Mouse (Mus musculus): Measurements from ENCODE around the gene Lix1l. TPM values are rescaled to one million over a fixed set of nuclear protein-coding genes. Genes with fewer than 3 reads are reported as not detected.

Gene Lix1l
- polyA plus RNA-seq, 1 experiment from 2014 or later, result 7.4 TPM

DNA sequence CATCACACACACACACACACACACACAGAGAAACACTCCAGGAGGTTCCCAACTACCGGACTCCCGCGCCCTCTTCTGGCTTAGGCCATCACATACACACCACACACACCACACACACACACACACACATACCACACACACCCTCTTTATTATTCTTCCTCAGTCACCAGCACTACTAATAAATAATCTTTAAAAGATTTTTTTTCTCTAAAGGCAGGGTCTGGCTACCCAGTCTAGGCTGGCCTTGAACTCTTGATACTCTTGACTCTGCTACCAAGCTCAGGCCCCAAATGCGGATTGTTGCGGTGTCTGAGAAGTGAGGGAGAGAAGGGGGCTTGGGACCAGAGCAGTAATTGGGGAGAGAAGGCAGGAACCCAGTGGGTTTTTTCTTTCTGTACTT lies 6.1 kb upstream of the Lix1l start:
- ATAC-seq, result no peak

DNA sequence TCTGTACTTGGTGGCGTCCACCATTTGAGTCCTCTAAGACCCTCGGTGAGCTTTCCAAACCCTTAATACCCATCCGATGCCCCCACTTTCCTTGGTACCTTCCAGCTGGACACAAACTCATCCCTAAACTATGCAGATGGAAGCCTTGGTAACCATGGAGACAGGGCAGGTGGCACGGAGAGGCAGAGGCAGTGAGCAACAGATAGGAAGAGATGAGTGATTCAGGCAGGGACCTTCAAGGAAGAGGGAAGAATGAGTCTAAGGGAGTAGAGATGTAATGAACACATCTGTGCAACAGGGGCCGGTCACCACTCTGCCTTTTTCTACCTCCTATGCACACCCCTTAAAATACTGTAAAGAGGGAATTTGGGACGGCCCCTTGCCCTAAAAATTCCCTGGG lies 5.3 kb upstream of the Lix1l start:
- H3K27me3 ChIP-seq (replicated peaks; ENCODE audit: control insufficient read depth, insufficient read depth, low read length), result no peaks in the 10 kb centered on the region
- H3K9ac ChIP-seq (ENCODE audit: low read length), result 0 out of 2 replicates have a peak overlapping the region, but pooled peaks have one; percentile 13
- H3K27ac ChIP-seq (ENCODE audit: low read depth, low read length), result 0 out of 2 replicates have a peak overlapping the region, but pooled peaks have one; percentile 39
- peak; percentile 41 for DNase-seq (ENCODE audit: low spot score)
- no peak for ATAC-seq
- peak overlapping the region; percentile 99 for H3K4me2 ChIP-seq (ENCODE audit: low read length)
- no peaks in the 10 kb centered on the region for H3K36me3 ChIP-seq (ENCODE audit: control insufficient read depth, insufficient read depth, low read length)
- H3K9me3 ChIP-seq (replicated peaks; ENCODE audit: control insufficient read depth, low read length), result no peaks in the 10 kb centered on the region
- WGBS, result 24% methylated on average over 6 of the region's 6 CpGs
- peaks cover 38% of the 10 kb centered on the region for H3K4me1 ChIP-seq (ENCODE audit: control insufficient read depth, insufficient read depth, low read length)
- H3K4me3 ChIP-seq (ENCODE audit: low read depth, low read length), result peak overlapping the region; percentile 48; the same call in 1 of the 2 replicates

More for the DNA sequence above, 6.1 kb upstream of the Lix1l start:
- Histone ChIP-seq H3K4me1 (ENCODE audit: control insufficient read depth, insufficient read depth, low read length) (peaks cover 34% of the 10 kb centered on the region), H3K27me3 (replicated peaks; ENCODE audit: control insufficient read depth, insufficient read depth, low read length) (no peaks in the 10 kb centered on the region), H3K4me3 (ENCODE audit: low read depth, low read length) (no peak overlapping the region), H3K4me2 (ENCODE audit: low read length) (0 out of 2 replicates have a peak overlapping the region, but pooled peaks have one; percentile 5), H3K9ac (ENCODE audit: low read length) (no peak overlapping the region), H3K27ac (ENCODE audit: low read depth, low read length) (no peak overlapping the region), H3K9me3 (replicated peaks; ENCODE audit: control insufficient read depth, low read length) (no peaks in the 10 kb centered on the region), H3K36me3 (ENCODE audit: control insufficient read depth, insufficient read depth, low read length) (no peaks in the 10 kb centered on the region)
- 85% methylated on average over 5 of the region's 5 CpGs for WGBS
- DNase-seq (ENCODE audit: low spot score), result no peak

DNA sequence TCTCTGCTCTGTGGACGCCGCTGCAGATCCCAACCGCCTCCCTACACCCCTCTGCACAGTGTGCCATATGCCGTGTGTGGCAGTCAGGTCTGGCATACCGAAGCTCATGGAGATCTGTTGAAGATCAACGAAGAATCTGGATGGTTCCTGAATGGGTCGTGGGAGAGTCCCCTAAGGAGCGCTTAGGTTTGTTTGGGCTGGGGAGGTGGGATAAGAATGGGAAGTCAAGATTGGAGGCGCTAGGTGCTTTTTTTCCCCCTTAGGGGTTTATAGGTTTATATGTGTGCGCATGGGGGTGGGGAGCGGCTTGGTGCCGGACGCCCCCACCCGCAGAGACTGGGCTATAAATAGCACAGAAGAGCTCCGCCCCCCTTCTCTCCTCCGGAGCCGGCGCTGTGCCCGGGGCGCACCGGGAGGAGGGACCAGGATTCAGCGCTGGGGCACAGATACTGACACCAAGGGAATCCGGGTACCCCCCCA lies 4.7 kb upstream of the Lix1l start, which contains the start of gene Ankrd34a:
TSS of gene Ankrd34a (plus strand) at position 409 of the 480 bp plus-strand sequence.
- ATAC-seq (no peak), DNase-seq (ENCODE audit: low spot score) (peak; percentile 65)
- Histone ChIP-seq H3K27me3 (replicated peaks; ENCODE audit: control insufficient read depth, insufficient read depth, low read length) (no peaks in the 10 kb centered on the region), H3K4me1 (ENCODE audit: control insufficient read depth, insufficient read depth, low read length) (peaks cover 38% of the 10 kb centered on the region), H3K36me3 (ENCODE audit: control insufficient read depth, insufficient read depth, low read length) (no peaks in the 10 kb centered on the region), H3K27ac (ENCODE audit: low read depth, low read length) (peak within 1 kb of the TSS; percentile 39), H3K4me2 (ENCODE audit: low read length) (peak within 1 kb of the TSS; percentile 99), H3K9ac (ENCODE audit: low read length) (peak within 1 kb of the TSS; percentile 79), H3K4me3 (ENCODE audit: low read depth, low read length) (peak within 1 kb of the TSS; percentile 48), H3K9me3 (replicated peaks; ENCODE audit: control insufficient read depth, low read length) (no peaks in the 10 kb centered on the region)
- WGBS, result under 1% methylated on average over 22 of the region's 23 CpGs

DNA sequence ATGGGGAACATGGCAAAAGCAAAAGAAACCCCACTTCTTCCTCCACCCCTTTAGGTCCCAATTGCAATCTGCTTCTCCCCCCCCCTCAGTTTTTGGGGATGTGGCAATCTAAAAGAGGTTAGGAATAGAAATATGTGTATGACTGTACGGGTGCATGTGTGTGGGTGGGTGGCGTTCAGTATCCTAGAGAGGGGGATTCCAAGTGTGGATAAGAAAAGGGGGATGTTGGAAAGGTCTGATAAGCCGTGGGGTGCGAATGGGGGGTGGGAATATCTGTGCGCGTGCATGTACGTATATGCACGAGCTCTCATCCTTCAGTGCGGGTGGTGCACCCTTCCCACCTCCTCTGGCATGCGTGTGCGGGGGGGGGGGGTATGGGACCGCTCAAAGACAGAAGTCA lies 4.1 kb upstream of the Lix1l start:
- WGBS, result 5% methylated on average over 11 of the region's 12 CpGs
- ATAC-seq (no peak), DNase-seq (ENCODE audit: low spot score) (peak; percentile 50)
- Histone ChIP-seq H3K36me3 (ENCODE audit: control insufficient read depth, insufficient read depth, low read length) (no peaks in the 10 kb centered on the region), H3K9me3 (replicated peaks; ENCODE audit: control insufficient read depth, low read length) (no peaks in the 10 kb centered on the region), H3K27ac (ENCODE audit: low read depth, low read length) (peak overlapping the region; percentile 22; the same call in 1 of the 2 replicates), H3K4me2 (ENCODE audit: low read length) (peak overlapping the region; percentile 99), H3K4me1 (ENCODE audit: control insufficient read depth, insufficient read depth, low read length) (peaks cover 40% of the 10 kb centered on the region), H3K27me3 (replicated peaks; ENCODE audit: control insufficient read depth, insufficient read depth, low read length) (no peaks in the 10 kb centered on the region), H3K4me3 (ENCODE audit: low read depth, low read length) (peak overlapping the region; percentile 48), H3K9ac (ENCODE audit: low read length) (peak overlapping the region; percentile 79)

DNA sequence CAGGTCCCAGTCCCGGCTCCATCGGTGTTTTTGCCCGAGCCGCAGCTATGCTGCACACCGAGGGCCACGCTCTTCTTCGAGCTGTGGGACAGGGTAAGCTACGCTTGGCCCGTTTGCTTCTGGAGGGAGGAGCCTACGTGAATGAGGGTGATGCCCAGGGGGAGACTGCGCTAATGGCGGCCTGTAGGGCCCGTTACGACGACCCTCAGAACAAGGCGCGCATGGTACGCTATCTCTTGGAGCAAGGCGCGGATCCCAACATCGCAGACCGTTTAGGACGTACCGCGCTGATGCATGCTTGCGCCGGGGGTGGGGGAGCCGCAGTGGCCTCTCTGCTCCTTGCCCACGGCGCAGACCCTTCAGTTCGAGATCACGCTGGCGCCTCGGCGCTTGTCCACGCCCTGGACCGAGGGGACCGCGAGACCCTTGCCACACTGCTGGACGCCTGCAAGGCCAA lies 3.5 kb upstream of the Lix1l start:
- peak; percentile 59 for DNase-seq (ENCODE audit: low spot score)
- under 1% methylated on average over 40 of the region's 40 CpGs for WGBS

DNA sequence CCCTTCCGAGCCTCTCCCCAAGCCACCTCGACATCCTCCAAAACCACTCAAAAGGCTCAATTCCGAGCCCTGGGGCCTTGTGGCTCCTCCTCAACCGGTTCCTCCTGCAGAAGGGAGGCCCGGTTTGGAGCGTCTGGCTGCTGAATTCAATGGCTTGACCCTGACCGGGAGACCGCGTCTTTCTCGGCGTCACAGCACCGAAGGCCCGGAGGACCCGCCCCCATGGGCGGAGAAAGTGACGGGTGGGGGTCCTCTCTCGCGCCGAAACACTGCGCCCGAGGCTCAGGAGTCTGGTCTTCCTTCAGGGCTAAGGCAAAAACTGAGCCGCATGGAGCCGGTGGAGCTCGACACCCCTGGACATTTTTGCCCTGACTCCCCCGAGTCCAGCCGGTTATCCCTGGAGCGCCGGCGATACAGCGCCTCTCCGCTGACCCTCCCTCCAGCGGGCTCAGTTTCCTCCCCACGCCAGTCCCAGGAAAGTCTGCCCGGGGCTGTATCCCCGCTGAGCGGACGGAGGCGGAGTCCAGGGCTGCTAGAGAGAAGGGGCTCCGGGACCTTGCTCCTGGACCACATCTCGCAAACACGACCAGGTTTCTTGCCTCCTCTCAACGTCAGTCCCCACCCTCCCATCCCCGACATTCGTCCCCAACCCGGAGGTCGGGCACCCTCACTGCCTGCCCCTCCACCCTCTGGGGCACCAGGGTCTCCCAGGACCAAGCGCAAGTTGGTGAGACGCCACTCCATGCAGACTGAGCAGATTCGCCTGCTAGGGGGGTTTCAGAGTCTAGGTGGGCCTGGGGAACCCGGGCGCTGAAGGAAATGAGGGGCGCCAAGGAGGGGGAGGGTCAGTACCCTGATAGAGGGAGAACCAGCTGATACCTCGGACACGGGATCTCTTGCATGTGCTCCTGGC lies 2.5 kb upstream of the Lix1l start:
- 2% methylated on average over 54 of the region's 54 CpGs for WGBS
- Histone ChIP-seq H3K4me3 (ENCODE audit: low read depth, low read length) (peak overlapping the region; percentile 48), H3K36me3 (ENCODE audit: control insufficient read depth, insufficient read depth, low read length) (no peaks in the 10 kb centered on the region), H3K27ac (ENCODE audit: low read depth, low read length) (peak overlapping the region; percentile 22; the same call in 1 of the 2 replicates), H3K4me2 (ENCODE audit: low read length) (peak overlapping the region; percentile 99), H3K4me1 (ENCODE audit: control insufficient read depth, insufficient read depth, low read length) (peaks cover 48% of the 10 kb centered on the region), H3K9ac (ENCODE audit: low read length) (peak overlapping the region; percentile 79), H3K9me3 (replicated peaks; ENCODE audit: control insufficient read depth, low read length) (no peaks in the 10 kb centered on the region), H3K27me3 (replicated peaks; ENCODE audit: control insufficient read depth, insufficient read depth, low read length) (no peaks in the 10 kb centered on the region)
- DNase-seq (ENCODE audit: low spot score), result peak; percentile 76
- ATAC-seq, result no peak

More for the DNA sequence above, 3.5 kb upstream of the Lix1l start:
- H3K4me2 ChIP-seq (ENCODE audit: low read length), result peak overlapping the region; percentile 99
- no peaks in the 10 kb centered on the region for H3K27me3 ChIP-seq (replicated peaks; ENCODE audit: control insufficient read depth, insufficient read depth, low read length)
- ATAC-seq, result no peak
- H3K36me3 ChIP-seq (ENCODE audit: control insufficient read depth, insufficient read depth, low read length), result no peaks in the 10 kb centered on the region
- H3K9ac ChIP-seq (ENCODE audit: low read length), result peak overlapping the region; percentile 79
- peaks cover 46% of the 10 kb centered on the region for H3K4me1 ChIP-seq (ENCODE audit: control insufficient read depth, insufficient read depth, low read length)
- no peaks in the 10 kb centered on the region for H3K9me3 ChIP-seq (replicated peaks; ENCODE audit: control insufficient read depth, low read length)
- peak overlapping the region; percentile 22 for H3K27ac ChIP-seq (ENCODE audit: low read depth, low read length)
- peak overlapping the region; percentile 48 for H3K4me3 ChIP-seq (ENCODE audit: low read depth, low read length)

DNA sequence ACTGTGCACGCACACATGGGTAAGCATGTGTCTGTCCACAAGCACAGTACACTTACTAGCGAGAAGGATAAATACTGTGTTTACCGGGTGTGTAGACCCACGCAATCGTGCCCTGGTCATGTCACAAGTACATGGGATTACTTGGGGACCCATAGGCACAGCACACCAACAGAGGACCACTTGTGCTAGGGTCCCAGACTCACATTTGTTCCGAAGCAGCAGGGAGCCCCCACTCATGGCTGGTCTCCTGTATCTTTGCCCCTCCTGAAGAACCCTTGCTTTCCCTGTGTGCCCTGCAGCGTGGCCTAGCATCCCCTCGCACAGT lies 1.9 kb upstream of the Lix1l start:
- Histone ChIP-seq H3K4me2 (ENCODE audit: low read length) (peak overlapping the region; percentile 99; the same call in 1 of the 2 replicates), H3K9me3 (replicated peaks; ENCODE audit: control insufficient read depth, low read length) (no peaks in the 10 kb centered on the region), H3K27ac (ENCODE audit: low read depth, low read length) (no peak overlapping the region), H3K9ac (ENCODE audit: low read length) (no peak overlapping the region), H3K27me3 (replicated peaks; ENCODE audit: control insufficient read depth, insufficient read depth, low read length) (no peaks in the 10 kb centered on the region), H3K4me1 (ENCODE audit: control insufficient read depth, insufficient read depth, low read length) (peaks cover 54% of the 10 kb centered on the region), H3K36me3 (ENCODE audit: control insufficient read depth, insufficient read depth, low read length) (no peaks in the 10 kb centered on the region), H3K4me3 (ENCODE audit: low read depth, low read length) (0 out of 2 replicates have a peak overlapping the region, but pooled peaks have one; percentile 48)
- ATAC-seq, result no peak
- 45% methylated on average over 8 of the region's 8 CpGs for WGBS
- DNase-seq (ENCODE audit: low spot score), result no peak

DNA sequence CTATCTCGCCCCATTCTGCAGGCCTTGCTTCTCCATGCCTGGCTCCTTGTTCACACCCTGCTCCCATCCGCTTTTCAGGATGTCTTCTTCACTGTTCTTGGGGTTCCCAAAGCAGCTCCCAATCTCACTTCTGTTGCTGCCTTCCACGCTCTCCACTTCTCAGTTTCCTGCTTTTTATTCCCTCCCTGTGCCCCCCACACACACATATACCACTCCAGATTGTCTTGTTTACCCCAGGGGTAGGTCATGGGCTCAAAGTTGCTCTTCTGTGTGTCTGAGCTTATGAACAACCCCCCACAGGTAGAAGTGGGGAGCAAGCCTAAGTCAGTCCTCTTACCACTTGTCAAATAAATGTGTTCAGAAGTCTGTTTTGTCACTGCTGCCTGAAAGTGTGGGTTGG lies 1.5 kb upstream of the Lix1l start:
- H3K4me2 ChIP-seq (ENCODE audit: low read length), result peak overlapping the region; percentile 99; the same call in 1 of the 2 replicates
- no peaks in the 10 kb centered on the region for H3K36me3 ChIP-seq (ENCODE audit: control insufficient read depth, insufficient read depth, low read length)
- WGBS, result 73% methylated on average over 3 of the region's 3 CpGs
- ATAC-seq (no peak), DNase-seq (ENCODE audit: low spot score) (no peak)
- H3K9ac ChIP-seq (ENCODE audit: low read length), result no peak overlapping the region
- H3K27me3 ChIP-seq (replicated peaks; ENCODE audit: control insufficient read depth, insufficient read depth, low read length), result no peaks in the 10 kb centered on the region
- no peak overlapping the region for H3K27ac ChIP-seq (ENCODE audit: low read depth, low read length)
- H3K4me1 ChIP-seq (ENCODE audit: control insufficient read depth, insufficient read depth, low read length), result peaks cover 58% of the 10 kb centered on the region
- no peaks in the 10 kb centered on the region for H3K9me3 ChIP-seq (replicated peaks; ENCODE audit: control insufficient read depth, low read length)
- H3K4me3 ChIP-seq (ENCODE audit: low read depth, low read length), result no peak overlapping the region
